Mouse (Mus musculus): ENCODE results near the gene Uhmk1.

DNA sequence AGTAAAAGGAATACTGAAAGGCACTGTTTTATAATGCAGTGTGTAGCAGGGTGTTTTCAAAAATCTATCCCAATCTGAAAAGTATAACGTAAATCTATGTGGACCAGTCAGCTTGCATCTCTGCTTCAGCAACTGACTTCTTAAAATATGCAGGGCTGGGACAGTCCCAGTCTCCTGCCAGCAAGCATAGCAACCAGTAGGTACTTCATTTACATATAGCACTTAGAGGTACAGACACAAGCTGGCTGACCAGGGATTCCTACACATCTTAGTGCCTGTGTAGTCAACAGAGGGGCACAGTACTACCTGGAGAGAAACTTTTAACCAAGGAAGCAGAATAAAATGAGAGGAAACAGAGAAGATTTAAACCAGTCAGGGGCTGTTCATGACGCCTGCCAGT is 62.6 kb downstream of the Uhmk1 start:
- TF ChIP-seq CTCF (IDR thresholded peaks at IDR 0.05; ENCODE audit: control insufficient read depth, insufficient read depth, insufficient read length) (no peak), CEBPB (IDR thresholded peaks at IDR 0.05; ENCODE audit: low read depth) (no peak)

Measured in C2C12 (cell line).